Mouse (Mus musculus) liver, embryonic 14.5 days (tissue): ENCODE results near the gene Sgcd.

ENCODE experiments used
- CTCF ChIP-seq: IDR thresholded peaks from 2 replicates; pipeline ENCODE4 v1.5.1; 2016; ENCODE audit warnings: antibody characterized with exemption, low read depth, control low read depth
- EP300 ChIP-seq: IDR thresholded peaks from 2 replicates; pipeline ENCODE4 v1.6.1; 2016; ENCODE audit warnings: antibody characterized with exemption, low read depth

GRCm38 (mm10) chr11:47630186-47630585, 358.6 kb downstream of the Sgcd start:
- TF ChIP-seq CTCF: no peak
- TF ChIP-seq EP300: no peak
